Mouse (Mus musculus) kidney, embryonic 14.5 days (tissue): ENCODE data around the gene Armcx5. TPM values are rescaled to one million over a fixed set of nuclear protein-coding genes. Genes with fewer than 3 reads are reported as not detected.
"Not testable (repeated sequence)": the region's sequence is repeated elsewhere in the genome, so short reads cannot be mapped to it uniquely, and the experiment has no call there.

Experiments
- ATAC-seq: fragments of 200-750 bp; cut with Nextera tagmentation; 2 replicates; pipeline ENCODE4 v1.8.0; 2017; ENCODE audit warnings: moderate number of reproducible peaks, mild to moderate bottlenecking, moderate TSS enrichment, moderate library complexity; ENCODE audit not compliant: low FRiP score, low TSS enrichment
- H3K27ac ChIP-seq: fragments of 300-500 bp; sonication (generic); 2 replicates; pipeline ENCODE4 v1.5.1; 2014; ENCODE audit warnings: low read depth, mild to moderate bottlenecking, low read length, moderate library complexity, mixed read lengths
- H3K27me3 ChIP-seq: fragments of 300-500 bp; sonication (generic); 2 replicates; pipeline ENCODE4 v1.6.1; 2014; ENCODE audit warnings: mild to moderate bottlenecking, low read length; ENCODE audit not compliant: control insufficient read depth, insufficient read depth
- H3K36me3 ChIP-seq: fragments of 300-500 bp; sonication (generic); 2 replicates; pipeline ENCODE4 v1.6.1; 2014; ENCODE audit warnings: low read length, mixed read lengths; ENCODE audit not compliant: control insufficient read depth, insufficient read depth
- H3K4me1 ChIP-seq: fragments of 300-500 bp; sonication (generic); 2 replicates; pipeline ENCODE4 v1.6.1; 2014; ENCODE audit warnings: low read length, mixed read lengths; ENCODE audit not compliant: control insufficient read depth, insufficient read depth
- H3K4me2 ChIP-seq: fragments of 300-500 bp; sonication (generic); replicated peaks from 2 replicates; pipeline ENCODE4 v1.6.1; 2014; ENCODE audit warnings: low read depth, mild to moderate bottlenecking, low read length
- H3K4me3 ChIP-seq: fragments of 300-500 bp; sonication (generic); 2 replicates; pipeline ENCODE4 v1.5.1; 2014; ENCODE audit warnings: mild to moderate bottlenecking, low read length
- H3K9ac ChIP-seq: fragments of 300-500 bp; sonication (generic); 2 replicates; pipeline ENCODE4 v1.6.1; 2014; ENCODE audit warnings: low read depth, mild to moderate bottlenecking, low read length, moderate library complexity
- H3K9me3 ChIP-seq: fragments of 300-500 bp; sonication (generic); 2 replicates; pipeline ENCODE4 v1.6.1; 2016; ENCODE audit warnings: low read length; ENCODE audit not compliant: control insufficient read depth
- WGBS: fragments of 180-500 bp; shearing (Covaris S2); extraction: QIAGEN DNeasy Blood & Tissue Kit; methylation state at CpG from one replicate; pipeline ENCODE4 v1.1.7; 2014; 5-methylcytosine and 5-hydroxymethylcytosine counted together
- polyA plus RNA-seq: library from polyadenylated mRNA; unstranded; fragments of >200 nt; fragmentation: Nextera tagmentation; extraction: Ambion mirVana; gene quantifications from 2 replicates; pipeline ENCODE4 v1.2.1, GENCODE M21; 2014

The Armcx5 gene
- 6.9 and 8.4 TPM in 2 replicates for polyA plus RNA-seq

DNA sequence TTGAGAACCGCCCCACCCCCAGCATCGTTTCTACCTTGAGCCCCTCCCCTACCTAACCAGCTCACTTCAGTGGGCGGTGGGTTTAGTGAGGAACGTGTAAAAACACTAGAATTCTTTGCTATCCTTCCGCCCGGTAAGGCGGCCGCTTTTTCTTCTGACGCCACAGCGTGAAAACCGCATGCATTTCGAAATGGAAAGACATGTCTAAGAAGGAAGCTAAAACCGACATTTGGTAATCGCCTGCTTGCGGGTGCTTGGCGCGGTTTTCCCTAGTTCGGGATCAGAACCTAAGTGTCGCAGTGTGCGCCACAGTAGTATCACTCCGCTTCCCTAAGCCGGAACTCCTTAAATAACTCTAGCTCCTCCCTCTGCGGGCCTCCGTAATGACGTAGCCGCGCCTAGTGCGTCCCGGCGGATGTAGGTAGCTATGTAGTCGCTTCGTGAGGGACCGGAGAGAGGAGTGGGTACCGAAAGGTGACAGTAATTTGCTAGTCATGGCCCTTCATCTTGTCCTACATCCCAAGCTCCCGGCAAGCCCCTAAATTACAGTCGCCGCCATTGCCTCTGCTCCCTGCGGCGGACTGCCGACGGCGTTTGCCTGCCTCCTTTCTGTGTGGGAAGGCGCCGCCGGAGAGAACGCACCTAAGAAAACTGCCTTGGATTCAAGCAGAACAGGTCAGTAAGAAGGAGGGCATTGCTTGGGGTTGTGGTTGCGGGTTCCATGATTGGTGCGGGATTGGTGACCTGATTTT lies at the start of gene Armcx5, which contains the start of gene Gprasp1:
Gene Armcx5, plus strand, starts transcription at position 430 of the 752 bp plus-strand sequence.
Gene Gprasp1, plus strand, starts transcription at position 430 of the 752 bp plus-strand sequence.
- H3K27ac ChIP-seq = peak within 1 kb of the TSS; percentile 65; the same call in 1 of the 2 replicates

DNA sequence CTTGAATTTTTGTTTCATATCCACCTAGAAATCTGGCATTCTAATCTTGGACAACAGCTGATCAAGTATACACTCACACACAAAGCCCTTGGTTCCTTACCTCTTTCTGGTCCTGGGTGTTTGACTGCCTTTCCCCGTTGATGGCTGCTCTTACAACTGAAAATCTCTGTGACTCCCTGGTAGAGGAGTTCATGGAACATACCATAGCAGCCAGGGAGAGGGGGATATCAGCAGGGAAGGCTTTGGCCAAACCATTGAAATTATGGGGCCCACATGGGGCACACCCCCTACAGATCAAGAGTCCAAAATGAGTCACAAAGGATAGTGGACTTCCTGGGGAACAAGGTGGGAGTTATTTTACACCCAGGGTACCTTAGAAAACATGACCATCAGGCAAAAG lies 48.9 kb upstream of the Armcx5 start, which contains the start of gene Tcp11x2:
Gene Tcp11x2, minus strand, starts transcription at position 158 of the 400 bp plus-strand sequence.
- Histone ChIP-seq H3K27ac (no peak within 1 kb of the TSS), H3K27me3 (no peaks in the 10 kb centered on the region), H3K9ac (no peak within 1 kb of the TSS), H3K4me3 (no peak within 1 kb of the TSS), H3K9me3 (no peaks in the 10 kb centered on the region), H3K4me1 (no peaks in the 10 kb centered on the region), H3K4me2 (no peak within 1 kb of the TSS), H3K36me3 (no peaks in the 10 kb centered on the region)
- no peak for ATAC-seq
- 56% methylated on average over 1 of the region's 1 CpGs for WGBS

More for the DNA sequence above, at the start of gene Armcx5, which contains the start of gene Gprasp1:
- no peaks in the 10 kb centered on the region for H3K36me3 ChIP-seq
- H3K4me3 ChIP-seq = peak within 1 kb of the TSS; percentile 62
- H3K4me1 ChIP-seq = no peaks in the 10 kb centered on the region
- 24% methylated on average over 48 of the region's 48 CpGs for WGBS
- peak within 1 kb of the TSS; percentile 63 for H3K9ac ChIP-seq
- ATAC-seq = peak; percentile 99
- no peaks in the 10 kb centered on the region for H3K27me3 ChIP-seq
- no peaks in the 10 kb centered on the region for H3K9me3 ChIP-seq
- H3K4me2 ChIP-seq = peak within 1 kb of the TSS; percentile 48

DNA sequence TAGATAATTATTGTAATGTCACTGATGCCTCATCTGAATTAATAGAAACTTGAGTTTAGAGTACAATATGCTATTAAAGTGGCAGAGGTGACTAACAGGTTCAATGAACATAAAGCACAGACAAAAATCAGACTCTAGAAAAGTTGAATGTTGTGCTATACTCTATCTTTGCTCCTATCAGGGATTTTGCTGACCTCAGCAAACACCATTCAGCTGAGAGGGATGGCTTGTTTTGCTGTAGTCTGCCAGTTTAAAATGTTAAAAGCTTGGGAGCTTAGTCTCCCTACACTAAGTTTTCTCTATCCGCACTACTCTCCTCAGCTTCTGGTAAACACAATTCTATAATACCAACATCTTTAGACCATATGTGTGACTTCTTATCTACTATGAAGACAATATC lies 39.4 kb upstream of the Armcx5 start:
- no peak overlapping the region for H3K27ac ChIP-seq
- 93% methylated on average over 1 of the region's 1 CpGs for WGBS
- ATAC-seq = no peak

DNA sequence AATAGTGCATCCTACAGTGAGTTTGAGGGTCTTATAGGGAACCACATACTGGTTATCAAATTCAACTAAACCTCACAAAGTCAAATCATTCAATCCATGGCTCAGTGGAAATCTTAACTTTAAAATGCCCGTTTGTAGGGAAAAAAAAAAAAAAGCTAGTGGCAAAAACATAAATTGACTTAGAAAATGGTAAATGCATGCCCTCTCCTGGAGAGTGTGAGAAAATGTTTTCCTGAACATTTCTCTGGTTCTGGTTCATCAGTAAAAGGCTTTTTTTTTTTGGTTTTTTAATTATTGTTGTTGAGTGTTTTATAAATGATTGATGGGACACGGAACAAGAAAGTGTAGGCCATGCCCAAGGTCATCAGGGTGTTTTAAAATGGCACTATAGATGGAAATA lies 38.2 kb upstream of the Armcx5 start:
- H3K36me3 ChIP-seq = no peaks in the 10 kb centered on the region
- H3K27ac ChIP-seq = no peak overlapping the region
- H3K9me3 ChIP-seq = no peaks in the 10 kb centered on the region
- no peak overlapping the region for H3K4me3 ChIP-seq
- WGBS = 49% methylated on average over 2 of the region's 2 CpGs
- no peak overlapping the region for H3K9ac ChIP-seq
- no peaks in the 10 kb centered on the region for H3K4me1 ChIP-seq
- H3K27me3 ChIP-seq = no peaks in the 10 kb centered on the region
- no peak overlapping the region for H3K4me2 ChIP-seq
- ATAC-seq = no peak

More for the DNA sequence above, 39.4 kb upstream of the Armcx5 start:
- Histone ChIP-seq H3K9me3 (no peaks in the 10 kb centered on the region), H3K36me3 (no peaks in the 10 kb centered on the region), H3K4me1 (no peaks in the 10 kb centered on the region), H3K9ac (no peak overlapping the region), H3K27me3 (no peaks in the 10 kb centered on the region), H3K4me3 (no peak overlapping the region), H3K4me2 (no peak overlapping the region)

DNA sequence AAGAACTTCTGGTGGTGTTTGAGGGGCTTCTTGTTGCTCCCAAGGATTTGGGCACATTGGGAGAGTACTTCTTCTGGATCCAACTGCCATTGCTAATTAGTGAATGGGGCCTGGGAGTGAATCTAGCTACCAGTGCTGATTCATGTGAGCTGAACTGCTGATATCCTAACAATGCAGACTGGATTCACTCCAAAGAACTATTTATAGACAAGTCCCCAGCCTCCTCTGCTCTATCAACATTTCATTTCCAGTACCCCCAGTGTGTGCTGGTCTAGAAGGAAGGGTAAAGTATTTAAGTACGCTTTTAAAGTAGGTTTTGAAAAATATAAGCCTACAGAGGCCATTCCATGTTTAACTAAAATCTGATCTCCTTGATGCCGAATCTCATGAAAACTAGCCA lies 29.7 kb upstream of the Armcx5 start:
- no peak overlapping the region for H3K4me3 ChIP-seq
- no peak for ATAC-seq
- no peak overlapping the region for H3K4me2 ChIP-seq
- no peak overlapping the region for H3K9ac ChIP-seq
- no peaks in the 10 kb centered on the region for H3K27me3 ChIP-seq
- H3K36me3 ChIP-seq = no peaks in the 10 kb centered on the region
- 76% methylated on average over 2 of the region's 2 CpGs for WGBS
- H3K27ac ChIP-seq = no peak overlapping the region
- H3K4me1 ChIP-seq = no peaks in the 10 kb centered on the region
- H3K9me3 ChIP-seq = no peaks in the 10 kb centered on the region

DNA sequence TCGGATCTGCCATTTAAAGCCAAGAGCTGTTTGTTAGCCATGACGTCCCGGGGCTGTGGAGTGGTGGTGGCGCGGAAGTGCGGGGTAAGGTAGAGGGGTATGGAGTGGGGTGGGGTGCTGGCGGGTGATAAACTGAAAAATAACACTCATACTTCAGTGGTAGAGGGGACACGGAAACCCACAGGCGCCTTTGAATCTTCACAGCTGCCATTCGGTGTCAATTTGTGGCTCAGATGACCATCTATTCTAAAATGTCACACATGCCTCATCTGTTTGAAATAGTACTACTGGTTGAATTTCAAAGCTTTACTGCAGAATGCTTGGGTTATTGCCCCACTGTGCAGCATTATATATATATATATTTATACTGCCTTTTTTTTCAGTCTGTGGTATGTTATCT lies 17.4 kb upstream of the Armcx5 start, which contains the start of gene Tmsb15a:
Gene Tmsb15a, minus strand, starts transcription at position 101 of the 400 bp plus-strand sequence.
- no peaks in the 10 kb centered on the region for H3K9me3 ChIP-seq
- no peak for ATAC-seq
- no peaks in the 10 kb centered on the region for H3K27me3 ChIP-seq
- H3K4me1 ChIP-seq = no peaks in the 10 kb centered on the region
- no peak within 1 kb of the TSS for H3K4me3 ChIP-seq
- H3K36me3 ChIP-seq = no peaks in the 10 kb centered on the region
- WGBS = 80% methylated on average over 10 of the region's 10 CpGs
- no peak within 1 kb of the TSS for H3K27ac ChIP-seq
- H3K9ac ChIP-seq = no peak within 1 kb of the TSS
- no peak within 1 kb of the TSS for H3K4me2 ChIP-seq

DNA sequence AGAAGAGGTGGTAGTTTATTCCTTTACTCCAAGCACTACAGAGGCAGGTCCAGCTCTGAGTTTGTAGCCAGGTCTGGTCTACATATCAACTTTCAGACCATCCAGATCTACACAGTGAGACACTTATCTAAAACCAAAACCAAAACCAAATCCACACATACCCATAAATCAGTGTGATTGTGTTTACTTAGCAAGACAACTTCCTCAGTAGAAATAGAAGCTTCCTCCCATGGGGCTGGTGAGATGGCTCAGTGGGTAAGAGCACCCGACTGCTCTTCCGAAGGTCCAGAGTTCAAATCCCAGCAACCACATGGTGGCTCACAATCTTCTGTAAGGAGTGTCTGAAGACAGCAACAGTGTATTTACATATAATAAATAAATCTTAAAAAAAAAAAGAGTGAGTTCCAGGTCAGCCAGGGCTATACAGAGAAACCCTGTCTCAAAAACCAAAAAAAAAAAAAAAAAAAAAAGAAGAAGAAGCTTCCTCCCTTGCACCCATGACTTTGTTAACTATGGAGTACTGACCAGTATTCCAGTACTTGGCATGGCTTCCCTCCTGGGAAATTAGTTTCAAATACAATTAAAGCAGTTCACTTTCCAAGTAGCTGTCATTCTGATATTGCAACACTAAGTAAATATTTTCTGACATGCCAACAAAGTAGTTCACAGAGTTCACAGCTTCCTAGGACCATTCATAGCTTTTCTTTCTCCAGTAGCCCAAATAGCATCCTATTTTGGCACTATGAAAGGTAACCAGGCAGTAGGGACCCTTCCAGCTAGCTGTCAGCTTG lies 3.6 kb upstream of the Armcx5 start:
- H3K36me3 ChIP-seq = no peaks in the 10 kb centered on the region
- no peak overlapping the region for H3K4me3 ChIP-seq
- no peak overlapping the region for H3K27ac ChIP-seq
- no peak overlapping the region for H3K9ac ChIP-seq
- H3K27me3 ChIP-seq = no peaks in the 10 kb centered on the region
- ATAC-seq = no peak
- no peak overlapping the region for H3K4me2 ChIP-seq
- H3K4me1 ChIP-seq = no peaks in the 10 kb centered on the region
- 88% methylated on average over 2 of the region's 2 CpGs for WGBS
- H3K9me3 ChIP-seq = no peaks in the 10 kb centered on the region

DNA sequence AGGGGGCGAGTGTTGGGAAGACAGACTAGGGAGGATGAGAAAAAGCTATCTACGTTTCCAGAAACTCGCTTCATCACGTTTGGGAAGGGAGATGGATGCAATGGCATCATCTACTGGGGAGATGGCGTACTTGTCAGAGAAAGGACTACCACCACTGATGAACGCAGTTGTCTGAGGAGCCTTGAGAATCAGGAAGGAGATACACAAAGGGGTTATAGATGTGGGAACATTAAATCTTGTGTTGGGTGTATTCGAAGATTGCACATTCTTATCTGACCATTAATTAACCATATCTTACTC lies 473 bp downstream of the Armcx5 start:
- WGBS = 26% methylated on average over 7 of the region's 7 CpGs
- no peak overlapping the region for H3K27ac ChIP-seq
- no peaks in the 10 kb centered on the region for H3K36me3 ChIP-seq
- H3K4me2 ChIP-seq = peak overlapping the region; percentile 48
- peak overlapping the region; percentile 62 for H3K4me3 ChIP-seq
- peak overlapping the region; percentile 63; the same call in 1 of the 2 replicates for H3K9ac ChIP-seq
- no peaks in the 10 kb centered on the region for H3K27me3 ChIP-seq
- no peak for ATAC-seq
- H3K4me1 ChIP-seq = no peaks in the 10 kb centered on the region
- H3K9me3 ChIP-seq = no peaks in the 10 kb centered on the region

DNA sequence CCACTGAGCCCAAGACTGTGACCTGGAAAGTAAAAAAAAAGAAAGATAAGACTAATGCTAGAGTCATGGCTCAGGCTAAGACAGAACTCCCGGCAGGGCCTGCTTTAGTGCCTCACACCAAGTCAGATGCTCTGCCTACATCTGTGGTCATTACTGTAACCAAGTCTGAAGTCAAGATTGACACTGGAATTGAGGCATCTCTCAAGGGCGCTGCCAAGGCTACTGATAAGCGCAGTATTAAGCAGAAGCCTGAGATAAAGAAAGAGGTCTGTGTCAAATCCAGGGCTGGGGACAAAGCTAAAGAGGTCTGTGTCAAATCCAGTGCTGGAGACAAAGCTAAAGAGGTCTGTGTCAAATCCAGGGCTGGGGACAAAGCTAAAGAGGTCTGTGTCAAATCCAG lies 2.8 kb downstream of the Armcx5 start:
- H3K4me2 ChIP-seq, H3K27me3 ChIP-seq, ATAC-seq, H3K9me3 ChIP-seq, H3K27ac ChIP-seq, H3K4me1 ChIP-seq, H3K36me3 ChIP-seq, H3K4me3 ChIP-seq, H3K9ac ChIP-seq: not testable (repeated sequence)
- WGBS = 95% methylated on average over 3 of the region's 3 CpGs
